Mouse (Mus musculus) thymus, adult 2 months (tissue): ENCODE results near the gene Isyna1. TPM values are rescaled to one million over a fixed set of nuclear protein-coding genes. Genes with fewer than 3 reads are reported as not detected.

Source experiments
- DNase-seq: peaks from one replicate; pipeline ENCODE4 v3.0.0; 2021
- H3K27ac ChIP-seq: fragments of 200-500 bp; 2 replicates; pipeline ENCODE4 v1.5.1; 2012; ENCODE audit warnings: low read length, control low read depth; ENCODE audit not compliant: control insufficient read depth, insufficient read depth
- H3K27me3 ChIP-seq: fragments of 200-500 bp; 2 replicates; pipeline ENCODE4 v1.6.1; 2012; ENCODE audit warnings: mild to moderate bottlenecking, low read length, moderate library complexity, mixed read lengths; ENCODE audit not compliant: control insufficient read depth, insufficient read depth
- H3K36me3 ChIP-seq: fragments of 200-500 bp; 2 replicates; pipeline ENCODE4 v1.6.1; 2012; ENCODE audit warnings: mild to moderate bottlenecking, low read length, moderate library complexity; ENCODE audit not compliant: control insufficient read depth, insufficient read depth
- H3K4me1 ChIP-seq: fragments of 200-500 bp; replicated peaks from 2 replicates; pipeline ENCODE4 v1.6.1; 2012; ENCODE audit warnings: low read length; ENCODE audit not compliant: control insufficient read depth, insufficient read depth
- H3K4me3 ChIP-seq: fragments of 200-500 bp; 2 replicates; pipeline ENCODE4 v1.5.1; 2012; ENCODE audit warnings: mild to moderate bottlenecking, low read length, control low read depth, moderate library complexity; ENCODE audit not compliant: control insufficient read depth, insufficient read depth
- CTCF ChIP-seq: fragments of 200-500 bp; IDR thresholded peaks from 2 replicates; pipeline ENCODE4 v1.5.1; 2012; ENCODE audit warnings: mild to moderate bottlenecking, control low read depth, low read length, moderate library complexity, borderline replicate concordance; ENCODE audit not compliant: control insufficient read depth, poor library complexity, insufficient read depth; ENCODE audit errors: extremely low read depth
- POLR2A ChIP-seq: fragments of 200-500 bp; IDR thresholded peaks from 2 replicates; pipeline ENCODE4 v1.6.1; 2012; ENCODE audit warnings: mild to moderate bottlenecking, low read length, control low read depth, moderate library complexity; ENCODE audit not compliant: control insufficient read depth, poor library complexity, insufficient read depth; ENCODE audit errors: extremely low read depth
- WGBS: fragments of 180-500 bp; shearing (Covaris S2); methylation state at CpG from one replicate; pipeline ENCODE4 v1.1.7; 2018; 5-methylcytosine and 5-hydroxymethylcytosine counted together
- polyA plus RNA-seq: library from polyadenylated mRNA; depleted of rRNA; stranded (reverse); fragments of >200 nt; gene quantifications from 2 replicates; pipeline ENCODE4 v1.2.3, GENCODE M21; 2012

Isyna1 gene
- polyA plus RNA-seq, 1 experiment = 185 TPM

- Histone ChIP-seq H3K27ac (no peak overlapping the region), H3K36me3 (peaks cover 12% of the 10 kb centered on the region; the same call in 1 of the 2 replicates), H3K4me1 (peaks cover 21% of the 10 kb centered on the region), H3K4me3 (no peak overlapping the region), H3K27me3 (no peaks in the 10 kb centered on the region)
- no peak for TF ChIP-seq POLR2A
- TF ChIP-seq CTCF = no peak
- 93% methylated on average over 18 of the region's 18 CpGs for WGBS
- DNase-seq = no peak
These were observed 2.0 kb downstream of the Isyna1 start for GRCm38 (mm10) chr8:70596216-70596615.

DNA sequence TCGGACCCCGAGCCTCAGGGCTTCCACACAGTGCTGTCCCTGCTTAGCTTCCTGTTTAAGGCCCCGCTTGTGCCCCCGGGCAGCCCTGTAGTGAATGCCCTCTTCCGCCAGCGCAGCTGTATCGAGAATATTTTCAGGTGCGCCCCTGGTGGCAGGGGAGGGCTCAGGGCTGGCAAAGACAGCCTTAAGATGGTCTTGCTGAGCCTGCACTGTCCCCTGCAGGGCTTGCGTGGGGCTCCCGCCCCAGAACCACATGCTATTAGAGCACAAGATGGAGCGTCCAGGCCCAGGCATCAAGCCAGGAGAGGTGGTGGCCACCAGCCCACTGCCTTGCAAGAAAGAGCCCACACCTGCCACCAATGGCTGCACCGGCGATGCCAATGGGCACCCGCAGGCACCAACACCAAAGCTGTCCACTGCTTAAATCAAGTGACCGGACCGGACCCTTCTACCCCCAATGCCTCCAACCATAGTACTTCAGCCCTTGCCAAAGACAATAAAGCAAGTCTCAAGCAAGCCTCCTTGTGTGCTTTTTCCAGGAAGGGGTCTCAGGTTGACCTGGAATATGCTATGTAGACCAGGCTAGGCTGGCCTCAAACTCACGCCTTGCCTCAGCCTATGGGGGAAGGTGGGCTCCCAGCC, 2.7 kb downstream of the Isyna1 start:
- WGBS = 89% methylated on average over 17 of the region's 17 CpGs
- Histone ChIP-seq H3K4me3 (no peak overlapping the region), H3K36me3 (peaks cover 8% of the 10 kb centered on the region; the same call in 1 of the 2 replicates)

DNA sequence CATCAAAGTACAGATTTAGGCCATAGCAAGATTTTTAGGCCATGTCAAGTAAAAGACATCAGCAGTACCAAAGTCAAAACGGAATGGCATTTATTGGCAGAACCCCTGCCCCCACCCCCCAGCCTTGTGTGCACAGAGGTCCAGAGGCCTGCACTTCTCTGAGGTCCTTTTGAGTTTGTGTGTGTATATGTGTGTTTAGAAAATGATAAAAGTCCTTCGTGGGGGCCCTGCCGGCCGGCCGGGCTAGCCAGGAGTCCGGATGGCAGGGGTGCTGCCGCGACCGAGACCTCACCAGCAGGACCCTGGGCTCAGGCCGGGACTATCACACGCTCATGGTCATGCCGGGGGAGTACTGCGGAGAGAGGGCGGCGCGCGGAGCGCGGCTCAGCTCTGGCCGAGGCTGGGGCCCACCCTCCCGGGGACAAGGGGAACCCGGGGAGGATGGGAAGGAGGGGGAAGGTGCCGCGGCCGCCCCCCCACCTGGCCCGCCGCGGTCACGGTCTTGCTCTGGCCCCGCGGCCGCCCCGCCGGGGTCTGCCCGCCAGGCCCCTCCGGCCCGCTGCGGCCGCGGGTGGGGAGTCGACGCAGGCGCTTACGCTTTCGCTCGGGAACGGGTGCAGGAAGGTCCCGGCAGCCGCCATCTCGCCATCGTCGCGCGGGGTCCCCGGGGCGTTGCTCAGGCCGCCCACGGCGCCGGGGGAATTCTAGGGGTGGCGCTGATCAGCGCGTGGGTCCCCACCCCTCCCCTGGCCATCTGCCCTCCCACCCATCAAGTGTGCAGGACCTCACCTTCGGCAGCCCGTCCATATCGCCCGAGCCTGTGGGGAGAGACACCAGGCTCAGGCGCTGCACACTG, 3.5 kb downstream of the Isyna1 start:
- WGBS = 96% methylated on average over 68 of the region's 68 CpGs
- peaks cover 24% of the 10 kb centered on the region for H3K4me1 ChIP-seq
- H3K36me3 ChIP-seq = peaks cover 12% of the 10 kb centered on the region; the same call in 1 of the 2 replicates
- no peaks in the 10 kb centered on the region for H3K27me3 ChIP-seq
- no peak for DNase-seq
- no peak for TF ChIP-seq POLR2A
- TF ChIP-seq CTCF = no peak
- H3K27ac ChIP-seq = no peak overlapping the region
- H3K4me3 ChIP-seq = no peak overlapping the region

More for the DNA sequence above, 2.7 kb downstream of the Isyna1 start:
- peak; percentile 52 for DNase-seq
- no peak for TF ChIP-seq POLR2A
- no peak for TF ChIP-seq CTCF
- H3K4me1 ChIP-seq = peaks cover 24% of the 10 kb centered on the region
- no peaks in the 10 kb centered on the region for H3K27me3 ChIP-seq
- H3K27ac ChIP-seq = no peak overlapping the region

GRCm38 (mm10) chr8:70598283-70598682, 4.1 kb downstream of the Isyna1 start:
- H3K4me1 ChIP-seq = peaks cover 22% of the 10 kb centered on the region
- no peaks in the 10 kb centered on the region for H3K27me3 ChIP-seq
- WGBS = 92% methylated on average over 29 of the region's 29 CpGs
- no peak overlapping the region for H3K27ac ChIP-seq
- peaks cover 12% of the 10 kb centered on the region; the same call in 1 of the 2 replicates for H3K36me3 ChIP-seq
- H3K4me3 ChIP-seq = no peak overlapping the region
- no peak for TF ChIP-seq CTCF
- no peak for TF ChIP-seq POLR2A
- no peak for DNase-seq

- Histone ChIP-seq H3K36me3 (peaks cover 12% of the 10 kb centered on the region; the same call in 1 of the 2 replicates), H3K4me1 (peaks cover 18% of the 10 kb centered on the region), H3K27ac (no peak overlapping the region), H3K4me3 (no peak overlapping the region), H3K27me3 (no peaks in the 10 kb centered on the region)
- 96% methylated on average over 10 of the region's 10 CpGs for WGBS
- DNase-seq = no peak
- no peak for TF ChIP-seq POLR2A
- TF ChIP-seq CTCF = no peak
These were observed 4.5 kb downstream of the Isyna1 start for GRCm38 (mm10) chr8:70598722-70599121.

- H3K4me3 ChIP-seq = no peak overlapping the region
- H3K27me3 ChIP-seq = no peaks in the 10 kb centered on the region
- no peak for DNase-seq
- H3K36me3 ChIP-seq = peaks cover 12% of the 10 kb centered on the region; the same call in 1 of the 2 replicates
- peaks cover 15% of the 10 kb centered on the region for H3K4me1 ChIP-seq
- TF ChIP-seq CTCF = no peak
- no peak for TF ChIP-seq POLR2A
- H3K27ac ChIP-seq = no peak overlapping the region
- WGBS = 95% methylated on average over 12 of the region's 12 CpGs
These were observed 5.5 kb downstream of the Isyna1 start for GRCm38 (mm10) chr8:70599507-70600290.
